Mouse (Mus musculus): Measurements from ENCODE around the gene Tas2r105. TPM values are rescaled to one million over a fixed set of nuclear protein-coding genes. Genes with fewer than 3 reads are reported as not detected.

The Tas2r105 gene
- not detected in 2 replicates for polyA plus RNA-seq (2015; fragmentation: Nextera tagmentation; extraction: Ambion mirVana)

DNA sequence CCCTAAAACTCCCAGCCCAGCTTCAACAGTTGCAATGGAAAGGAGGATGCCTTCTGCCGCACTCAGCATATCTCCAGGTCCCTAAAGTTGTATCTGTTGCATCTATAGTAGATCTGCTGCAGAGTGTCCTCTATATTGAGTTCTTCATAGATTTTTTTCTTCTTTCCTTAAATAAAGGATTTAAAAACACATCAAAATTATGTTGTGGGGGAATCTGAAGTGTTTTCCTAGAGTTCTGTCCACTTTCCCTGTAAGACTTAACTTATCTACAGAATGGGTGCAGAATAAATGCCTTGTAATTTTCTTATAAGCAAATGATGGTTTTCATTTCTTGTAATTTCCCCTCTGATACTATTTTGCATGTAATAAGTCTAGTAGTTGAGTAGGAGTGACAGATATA lies at the start of gene Tas2r105:
Gene Tas2r105, minus strand, starts transcription at position 101 of the 400 bp plus-strand sequence.
- TF ChIP-seq CTCF (IDR thresholded peaks at IDR 0.05; ENCODE audit: low read depth): no peak
- no peak within 1 kb of the TSS for H3K4me3 ChIP-seq (replicated peaks; ENCODE audit: low read depth, low read length)
- 75% methylated on average over 1 of the region's 1 CpGs for WGBS
- H3K4me1 ChIP-seq (replicated peaks; ENCODE audit: insufficient read depth, low read length): no peaks in the 10 kb centered on the region
- H3K36me3 ChIP-seq (ENCODE audit: insufficient read depth, low read length): no peaks in the 10 kb centered on the region
- H3K9me3 ChIP-seq (replicated peaks; ENCODE audit: low read length): peaks cover 3% of the 10 kb centered on the region; the same call in 1 of the 2 replicates
- H3K27ac ChIP-seq: no peak within 1 kb of the TSS
- DNase-seq (ENCODE audit: low spot score): no peak
- ATAC-seq (replicated peaks; ENCODE audit: low FRiP score, low read depth): no peak
- no peaks in the 10 kb centered on the region for H3K27me3 ChIP-seq (ENCODE audit: insufficient read depth, low read length)
- H3K4me2 ChIP-seq (ENCODE audit: low read length): no peak within 1 kb of the TSS
- H3K9ac ChIP-seq (ENCODE audit: low read depth, low read length): no peak within 1 kb of the TSS

DNA sequence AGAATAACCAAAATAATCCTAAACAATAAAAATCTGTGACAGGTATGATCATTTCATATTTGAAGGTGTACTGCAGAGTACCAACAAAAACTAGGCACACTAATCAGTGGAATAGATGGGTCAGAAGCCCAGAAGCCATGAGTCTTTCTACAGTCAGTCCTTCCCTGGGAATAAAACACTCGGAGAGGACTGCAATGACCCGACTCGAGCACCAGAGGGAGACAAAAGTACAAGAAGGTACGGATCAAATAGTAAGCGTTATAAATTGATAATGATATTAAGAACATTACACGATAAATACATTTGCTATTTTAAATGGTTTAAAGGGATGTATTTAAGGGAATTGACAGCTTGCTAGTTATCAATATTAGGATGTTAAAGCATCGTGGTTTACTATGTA lies 25.5 kb upstream of the Tas2r105 start:
- no peak overlapping the region for H3K27ac ChIP-seq
- no peaks in the 10 kb centered on the region for H3K9me3 ChIP-seq (replicated peaks; ENCODE audit: low read length)
- no peak overlapping the region for H3K4me2 ChIP-seq (ENCODE audit: low read length)
- ATAC-seq (replicated peaks; ENCODE audit: low FRiP score, low read depth) (no peak), DNase-seq (ENCODE audit: low spot score) (no peak)
- no peaks in the 10 kb centered on the region for H3K4me1 ChIP-seq (replicated peaks; ENCODE audit: insufficient read depth, low read length)
- WGBS: 48% methylated on average over 7 of the region's 7 CpGs
- no peaks in the 10 kb centered on the region for H3K36me3 ChIP-seq (ENCODE audit: insufficient read depth, low read length)
- no peak overlapping the region for H3K4me3 ChIP-seq (replicated peaks; ENCODE audit: low read depth, low read length)
- no peaks in the 10 kb centered on the region for H3K27me3 ChIP-seq (ENCODE audit: insufficient read depth, low read length)
- peak; percentile 36; the same call in 1 of the 2 replicates for TF ChIP-seq CTCF (IDR thresholded peaks at IDR 0.05; ENCODE audit: low read depth)
- no peak overlapping the region for H3K9ac ChIP-seq (ENCODE audit: low read depth, low read length)

DNA sequence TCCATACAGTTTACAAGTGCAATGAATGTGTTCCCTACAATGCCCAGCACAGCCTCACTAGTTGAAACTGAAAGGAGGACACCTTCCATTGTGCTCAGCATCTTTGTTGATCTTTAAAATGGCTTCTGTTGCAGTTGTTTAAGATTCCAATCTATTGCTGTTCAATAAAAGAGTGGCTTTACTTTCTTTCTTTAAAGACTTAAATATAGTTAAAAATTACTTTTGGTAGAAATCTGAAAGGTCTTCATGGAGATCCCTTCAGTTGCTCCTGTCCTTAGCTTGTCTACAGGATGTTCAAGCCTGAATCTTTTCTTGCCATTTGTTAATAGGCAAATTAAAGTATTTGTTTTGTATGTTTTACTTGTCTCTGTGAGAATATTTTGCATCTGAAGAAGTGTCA lies 2.7 kb upstream of the Tas2r105 start, which contains the start of gene Tas2r114:
Gene Tas2r114, minus strand, starts transcription at position 101 of the 400 bp plus-strand sequence.
- Histone ChIP-seq H3K9ac (ENCODE audit: low read depth, low read length) (no peak within 1 kb of the TSS), H3K27ac (no peak within 1 kb of the TSS), H3K4me1 (replicated peaks; ENCODE audit: insufficient read depth, low read length) (no peaks in the 10 kb centered on the region), H3K9me3 (replicated peaks; ENCODE audit: low read length) (peaks cover 3% of the 10 kb centered on the region; the same call in 1 of the 2 replicates), H3K27me3 (ENCODE audit: insufficient read depth, low read length) (no peaks in the 10 kb centered on the region), H3K4me3 (replicated peaks; ENCODE audit: low read depth, low read length) (no peak within 1 kb of the TSS), H3K4me2 (ENCODE audit: low read length) (no peak within 1 kb of the TSS), H3K36me3 (ENCODE audit: insufficient read depth, low read length) (no peaks in the 10 kb centered on the region)
- TF ChIP-seq CTCF (IDR thresholded peaks at IDR 0.05; ENCODE audit: low read depth): no peak
- no peak for ATAC-seq (replicated peaks; ENCODE audit: low FRiP score, low read depth)
- no peak for DNase-seq (ENCODE audit: low spot score)

DNA sequence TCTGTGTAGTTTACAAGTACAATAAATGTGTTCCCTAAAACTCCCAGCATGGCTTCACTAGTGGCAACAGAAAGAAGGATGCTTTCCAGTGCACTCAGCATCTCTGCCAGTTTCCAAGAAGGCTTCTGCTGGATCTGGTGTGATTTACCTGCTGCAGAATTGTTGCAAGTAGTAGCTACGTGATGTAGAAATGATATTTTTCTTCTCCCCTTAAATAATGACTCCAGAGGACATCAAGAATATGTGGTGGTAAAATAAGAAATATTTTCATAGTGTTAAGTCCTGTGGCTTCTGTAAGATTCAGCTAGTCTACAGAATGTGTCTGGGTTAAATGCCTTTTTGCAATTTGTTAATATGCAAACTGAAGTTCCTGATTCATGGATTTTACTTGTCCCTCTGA lies 1.7 kb downstream of the Tas2r105 start, which contains the start of gene Tas2r104:
Gene Tas2r104, minus strand, starts transcription at position 101 of the 400 bp plus-strand sequence.
- TF ChIP-seq CTCF (IDR thresholded peaks at IDR 0.05; ENCODE audit: low read depth): no peak
- no peak for DNase-seq (ENCODE audit: low spot score)
- 79% methylated on average over 1 of the region's 1 CpGs for WGBS
- H3K4me3 ChIP-seq (replicated peaks; ENCODE audit: low read depth, low read length): no peak within 1 kb of the TSS
- H3K4me1 ChIP-seq (replicated peaks; ENCODE audit: insufficient read depth, low read length): no peaks in the 10 kb centered on the region
- H3K9ac ChIP-seq (ENCODE audit: low read depth, low read length): no peak within 1 kb of the TSS
- ATAC-seq (replicated peaks; ENCODE audit: low FRiP score, low read depth): no peak
- H3K9me3 ChIP-seq (replicated peaks; ENCODE audit: low read length): peaks cover 3% of the 10 kb centered on the region; the same call in 1 of the 2 replicates
- no peak within 1 kb of the TSS for H3K27ac ChIP-seq
- H3K4me2 ChIP-seq (ENCODE audit: low read length): no peak within 1 kb of the TSS
- H3K27me3 ChIP-seq (ENCODE audit: insufficient read depth, low read length): no peaks in the 10 kb centered on the region
- no peaks in the 10 kb centered on the region for H3K36me3 ChIP-seq (ENCODE audit: insufficient read depth, low read length)

DNA sequence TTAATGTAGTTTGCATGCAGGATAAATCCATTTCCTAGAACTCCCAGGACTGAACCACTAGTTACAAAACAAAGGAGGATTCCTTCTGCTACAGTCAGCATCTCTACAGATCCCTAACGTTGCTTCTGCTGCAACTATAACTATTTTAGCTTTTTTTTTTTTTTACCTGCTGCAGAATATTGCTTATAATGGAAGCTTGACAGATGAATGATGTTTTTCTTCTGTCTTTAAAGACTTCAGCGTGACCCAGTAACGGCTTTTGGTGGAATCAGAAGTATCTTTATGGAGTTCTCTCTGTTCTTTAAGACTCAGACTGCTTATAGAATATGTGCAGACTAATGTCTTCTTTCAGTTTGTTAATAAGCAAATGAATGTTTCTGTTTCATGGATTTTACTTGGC lies 8.5 kb downstream of the Tas2r105 start, which contains the start of gene Tas2r106:
Gene Tas2r106, minus strand, starts transcription at position 101 of the 400 bp plus-strand sequence.
- H3K9me3 ChIP-seq (replicated peaks; ENCODE audit: low read length): no peaks in the 10 kb centered on the region
- H3K27me3 ChIP-seq (ENCODE audit: insufficient read depth, low read length): no peaks in the 10 kb centered on the region
- no peak within 1 kb of the TSS for H3K4me3 ChIP-seq (replicated peaks; ENCODE audit: low read depth, low read length)
- no peak within 1 kb of the TSS for H3K27ac ChIP-seq
- 69% methylated on average over 3 of the region's 3 CpGs for WGBS
- ATAC-seq (replicated peaks; ENCODE audit: low FRiP score, low read depth) (no peak), DNase-seq (ENCODE audit: low spot score) (no peak)
- no peaks in the 10 kb centered on the region for H3K4me1 ChIP-seq (replicated peaks; ENCODE audit: insufficient read depth, low read length)
- H3K4me2 ChIP-seq (ENCODE audit: low read length): no peak within 1 kb of the TSS
- H3K9ac ChIP-seq (ENCODE audit: low read depth, low read length): no peak within 1 kb of the TSS
- no peaks in the 10 kb centered on the region for H3K36me3 ChIP-seq (ENCODE audit: insufficient read depth, low read length)
- no peak for TF ChIP-seq CTCF (IDR thresholded peaks at IDR 0.05; ENCODE audit: low read depth)

DNA sequence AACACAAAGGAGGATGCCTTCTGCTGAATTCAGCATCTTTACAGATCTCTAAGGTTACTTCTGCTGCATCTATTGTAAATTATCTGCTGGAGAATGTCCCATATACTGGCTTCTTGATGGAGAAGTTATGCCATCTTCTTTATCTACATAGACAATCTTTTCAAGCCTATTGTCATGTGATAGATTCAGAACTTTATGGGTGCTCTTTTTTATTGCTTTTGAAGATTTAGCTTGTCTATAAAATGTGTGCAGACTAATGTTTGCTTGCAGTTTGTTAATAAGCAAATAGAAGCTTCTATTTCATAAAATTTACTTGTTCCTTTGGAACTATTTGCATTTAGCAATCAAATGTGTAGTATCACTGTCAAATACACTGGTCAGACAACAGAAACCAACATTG lies 27.2 kb downstream of the Tas2r105 start, which contains the start of gene Tas2r107:
Gene Tas2r107, minus strand, starts transcription at position 101 of the 400 bp plus-strand sequence.
- Histone ChIP-seq H3K4me3 (replicated peaks; ENCODE audit: low read depth, low read length) (no peak within 1 kb of the TSS), H3K4me2 (ENCODE audit: low read length) (no peak within 1 kb of the TSS), H3K9me3 (replicated peaks; ENCODE audit: low read length) (no peaks in the 10 kb centered on the region), H3K9ac (ENCODE audit: low read depth, low read length) (no peak within 1 kb of the TSS), H3K4me1 (replicated peaks; ENCODE audit: insufficient read depth, low read length) (no peaks in the 10 kb centered on the region), H3K27ac (no peak within 1 kb of the TSS), H3K36me3 (ENCODE audit: insufficient read depth, low read length) (no peaks in the 10 kb centered on the region), H3K27me3 (ENCODE audit: insufficient read depth, low read length) (no peaks in the 10 kb centered on the region)
- ATAC-seq (replicated peaks; ENCODE audit: low FRiP score, low read depth): no peak
- DNase-seq (ENCODE audit: low spot score): no peak
- no peak for TF ChIP-seq CTCF (IDR thresholded peaks at IDR 0.05; ENCODE audit: low read depth)

Other genes with a start within 250 kb of the Tas2r105 start
- not detected in 2 replicates for gene 5430401F13Rik, start 201.1 kb downstream of the Tas2r105 start, polyA plus RNA-seq (2015; fragmentation: Nextera tagmentation; extraction: Ambion mirVana)
- not detected in 2 replicates for gene Gm6619, start 201.1 kb downstream of the Tas2r105 start, polyA plus RNA-seq (2015; fragmentation: Nextera tagmentation; extraction: Ambion mirVana)
- not detected in 2 replicates for gene Tas2r130, start 56.6 kb downstream of the Tas2r105 start, polyA plus RNA-seq (2015; fragmentation: Nextera tagmentation; extraction: Ambion mirVana)
- gene Tas2r107, start 27.3 kb downstream of the Tas2r105 start, polyA plus RNA-seq (2015; fragmentation: Nextera tagmentation; extraction: Ambion mirVana): not detected in 2 replicates
- gene Tas2r106, start 8.6 kb downstream of the Tas2r105 start, polyA plus RNA-seq (2015; fragmentation: Nextera tagmentation; extraction: Ambion mirVana): not detected in 2 replicates
- gene Tas2r104, start 1.8 kb downstream of the Tas2r105 start, polyA plus RNA-seq (2015; fragmentation: Nextera tagmentation; extraction: Ambion mirVana): not detected in 2 replicates
- gene Tas2r114, start 2.6 kb upstream of the Tas2r105 start, polyA plus RNA-seq (2015; fragmentation: Nextera tagmentation; extraction: Ambion mirVana): not detected in 2 replicates

Measured in kidney, postnatal 0 days (tissue).